Mouse (Mus musculus) embryonic facial prominence, embryonic 11.5 days (tissue): ENCODE measurements around the gene Gtpbp1. TPM values are rescaled to one million over a fixed set of nuclear protein-coding genes. Genes with fewer than 3 reads are reported as not detected.
"Not testable (repeated sequence)": the region's sequence is repeated elsewhere in the genome, so short reads cannot be mapped to it uniquely, and the experiment has no call there.

Experiments
- ATAC-seq: fragments of 200-750 bp; cut with Nextera tagmentation; replicated peaks from 2 replicates; pipeline ENCODE4 v1.8.0; 2017; ENCODE audit warnings: low read depth; ENCODE audit not compliant: insufficient number of reproducible peaks, low FRiP score, low TSS enrichment
- DNase-seq: peaks from one replicate; pipeline ENCODE4 v3.0.0-alpha.2; 2015; ENCODE audit warnings: low spot score
- H3K27ac ChIP-seq: fragments of 300-500 bp; sonication (generic); replicated peaks from 2 replicates; pipeline ENCODE4 v1.5.1; 2014; ENCODE audit warnings: mild to moderate bottlenecking, low read depth, low read length, control low read depth
- H3K27me3 ChIP-seq: fragments of 300-500 bp; sonication (generic); 2 replicates; pipeline ENCODE4 v1.6.1; 2014; ENCODE audit warnings: mild to moderate bottlenecking, low read length, moderate library complexity, mixed read lengths; ENCODE audit not compliant: control insufficient read depth, insufficient read depth
- H3K36me3 ChIP-seq: fragments of 300-500 bp; sonication (generic); replicated peaks from 2 replicates; pipeline ENCODE4 v1.6.1; 2014; ENCODE audit warnings: low read depth, mild to moderate bottlenecking, low read length, moderate library complexity, mixed read lengths; ENCODE audit not compliant: control insufficient read depth, insufficient read depth
- H3K4me1 ChIP-seq: fragments of 300-500 bp; sonication (generic); 2 replicates; pipeline ENCODE4 v1.6.1; 2014; ENCODE audit warnings: low read length, mixed read lengths; ENCODE audit not compliant: control insufficient read depth, insufficient read depth
- H3K4me2 ChIP-seq: fragments of 300-500 bp; sonication (generic); 2 replicates; pipeline ENCODE4 v1.6.1; 2014; ENCODE audit warnings: low read depth, mild to moderate bottlenecking, control low read depth, low read length, moderate library complexity
- H3K4me3 ChIP-seq: fragments of 300-500 bp; sonication (generic); 2 replicates; pipeline ENCODE4 v1.5.1; 2014; ENCODE audit warnings: low read depth, low read length, control low read depth
- H3K9ac ChIP-seq: fragments of 300-500 bp; sonication (generic); replicated peaks from 2 replicates; pipeline ENCODE4 v1.6.1; 2014; ENCODE audit warnings: mild to moderate bottlenecking, control low read depth, low read length
- H3K9me3 ChIP-seq: fragments of 300-500 bp; sonication (generic); replicated peaks from 2 replicates; pipeline ENCODE4 v1.6.1; 2016; ENCODE audit warnings: mild to moderate bottlenecking, low read length, inconsistent platforms, mixed read lengths; ENCODE audit not compliant: control insufficient read depth
- WGBS: fragments of 180-500 bp; shearing (Covaris S2); extraction: QIAGEN DNeasy Blood & Tissue Kit; methylation state at CpG from one replicate; pipeline ENCODE4 v1.1.7; 2014; 5-methylcytosine and 5-hydroxymethylcytosine counted together
- polyA plus RNA-seq: library from polyadenylated mRNA; unstranded; fragments of >200 nt; fragmentation: Nextera tagmentation; extraction: Ambion mirVana; gene quantifications from 2 replicates; pipeline ENCODE4 v1.2.1, GENCODE M21; 2014

Gtpbp1 gene
- polyA plus RNA-seq, 1 experiment from 2014 or later, result 29.2 TPM

DNA sequence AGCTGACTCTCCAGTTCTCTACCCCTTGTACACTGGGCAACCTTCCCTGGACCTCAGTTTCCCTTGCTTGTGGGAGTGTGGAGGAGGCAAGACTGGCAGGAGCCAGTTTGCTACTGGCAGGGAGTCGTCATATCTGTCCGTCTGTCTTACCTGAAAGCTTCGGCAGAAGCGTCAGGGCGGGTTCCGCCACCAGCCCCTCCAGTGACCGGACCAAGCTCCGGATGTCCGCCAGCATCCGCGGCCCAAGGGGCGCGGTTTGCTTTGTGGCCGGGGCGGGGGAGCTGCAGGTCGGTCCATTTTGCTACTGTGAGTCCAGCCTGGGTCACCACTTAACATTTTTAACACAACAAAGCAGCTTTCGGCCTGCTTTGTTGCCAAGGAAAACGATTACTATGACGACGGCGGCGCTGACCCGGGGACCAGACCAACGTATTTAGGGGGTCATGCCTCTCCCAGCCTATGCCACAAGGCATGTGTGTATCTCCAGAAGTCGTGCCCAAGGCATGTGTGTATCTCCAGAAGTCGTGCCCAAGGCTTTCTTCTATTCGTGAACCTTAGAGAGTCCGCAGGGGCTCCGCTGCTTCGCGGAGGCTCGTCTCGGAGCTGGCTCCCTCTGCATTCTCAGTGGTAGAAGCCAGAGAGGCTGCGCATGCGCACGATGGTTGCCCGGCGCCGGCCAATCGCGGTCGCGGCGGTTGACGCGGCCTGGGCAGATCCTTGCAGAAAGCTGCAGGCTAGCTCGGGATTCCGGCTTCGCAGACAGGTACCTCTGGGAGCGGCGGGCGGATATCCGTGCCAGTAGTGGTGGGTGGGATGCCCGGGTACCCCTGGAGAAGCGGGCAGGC is 31.9 kb upstream of the Gtpbp1 start, which contains the start of the genes Fam227a and Cby1:
TSS of gene Fam227a (minus strand) at position 426 of the 845 bp plus-strand sequence.
TSS of gene Cby1 (plus strand) at position 669 of the 845 bp plus-strand sequence.
- peak within 1 kb of the TSS; percentile 83 for H3K9ac ChIP-seq
- WGBS, result under 1% methylated on average over 53 of the region's 55 CpGs
- peak; percentile 78 for ATAC-seq

DNA sequence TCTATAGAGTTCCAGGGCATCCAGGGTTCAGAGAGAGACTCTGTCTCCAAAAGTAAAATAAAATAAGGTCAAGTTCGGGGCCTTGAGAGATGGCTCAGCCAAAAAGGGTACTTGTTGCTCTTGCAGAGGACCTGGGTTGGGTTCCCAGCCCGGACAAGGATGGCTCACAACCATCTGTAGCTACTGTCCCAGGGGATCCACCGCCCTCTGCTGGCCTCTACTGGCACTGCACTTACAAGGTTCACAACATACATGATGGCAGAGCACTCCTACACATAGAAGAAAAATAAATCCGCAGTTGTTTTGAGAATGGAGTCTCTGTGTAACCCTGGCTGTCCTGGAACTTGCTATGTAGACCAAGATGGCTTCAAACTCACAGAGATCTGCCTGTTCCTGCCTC is 28.8 kb upstream of the Gtpbp1 start:
- H3K4me3 ChIP-seq, result no peak overlapping the region
- H3K4me2 ChIP-seq, result no peak overlapping the region
- WGBS, result 71% methylated on average over 4 of the region's 4 CpGs
- no peak overlapping the region for H3K9ac ChIP-seq
- ATAC-seq (no peak), DNase-seq (peak; percentile 30)
- no peaks in the 10 kb centered on the region for H3K9me3 ChIP-seq
- H3K27ac ChIP-seq, result no peak overlapping the region
- H3K4me1 ChIP-seq, result no peaks in the 10 kb centered on the region
- no peaks in the 10 kb centered on the region for H3K27me3 ChIP-seq
- no peaks in the 10 kb centered on the region; the same call in 1 of the 2 replicates for H3K36me3 ChIP-seq

More for the DNA sequence above, 31.9 kb upstream of the Gtpbp1 start, which contains the start of the genes Fam227a and Cby1:
- peak within 1 kb of the TSS; percentile 89 for H3K27ac ChIP-seq
- no peaks in the 10 kb centered on the region for H3K4me1 ChIP-seq
- H3K36me3 ChIP-seq, result no peaks in the 10 kb centered on the region
- H3K27me3 ChIP-seq, result no peaks in the 10 kb centered on the region
- peak within 1 kb of the TSS; percentile 77 for H3K4me3 ChIP-seq
- H3K4me2 ChIP-seq, result peak within 1 kb of the TSS; percentile 83
- no peaks in the 10 kb centered on the region for H3K9me3 ChIP-seq
- peak; percentile 95 for DNase-seq

GRCm38 (mm10) chr15:79664666-79665065 is 26.0 kb upstream of the Gtpbp1 start:
- Histone ChIP-seq H3K36me3 (no peaks in the 10 kb centered on the region; the same call in 1 of the 2 replicates), H3K9ac (no peak overlapping the region), H3K4me1 (no peaks in the 10 kb centered on the region), H3K27me3 (no peaks in the 10 kb centered on the region), H3K9me3 (no peaks in the 10 kb centered on the region), H3K27ac (no peak overlapping the region), H3K4me3 (no peak overlapping the region), H3K4me2 (no peak overlapping the region)
- WGBS, result 89% methylated on average over 8 of the region's 8 CpGs
- no peak for ATAC-seq
- no peak for DNase-seq

DNA sequence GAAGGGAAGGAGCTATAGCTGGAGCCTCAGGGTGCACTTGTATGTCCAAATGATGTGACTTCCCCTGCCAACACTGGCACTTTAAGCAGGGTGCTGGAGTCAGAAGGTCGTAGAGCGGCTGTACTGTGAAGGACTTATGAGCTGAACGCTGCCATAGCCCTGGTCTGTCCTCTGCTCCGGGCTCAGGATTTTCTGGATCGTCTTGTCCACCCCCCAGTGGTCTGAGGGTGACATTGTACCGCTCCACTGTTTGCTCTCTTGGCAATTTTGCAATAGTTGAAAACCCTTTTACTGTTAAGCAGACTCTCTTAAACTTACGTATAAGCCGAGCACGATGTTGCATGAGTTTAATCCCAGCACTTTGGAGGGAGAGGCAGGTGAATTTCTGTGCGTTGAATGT is 21.4 kb upstream of the Gtpbp1 start:
- Histone ChIP-seq H3K9ac (no peak overlapping the region), H3K27ac (no peak overlapping the region), H3K27me3 (no peaks in the 10 kb centered on the region), H3K4me2 (no peak overlapping the region), H3K36me3 (peaks cover 1% of the 10 kb centered on the region), H3K4me3 (no peak overlapping the region), H3K9me3 (no peaks in the 10 kb centered on the region), H3K4me1 (no peaks in the 10 kb centered on the region; the same call in 1 of the 2 replicates)
- no peak for ATAC-seq
- 73% methylated on average over 10 of the region's 10 CpGs for WGBS
- no peak for DNase-seq

DNA sequence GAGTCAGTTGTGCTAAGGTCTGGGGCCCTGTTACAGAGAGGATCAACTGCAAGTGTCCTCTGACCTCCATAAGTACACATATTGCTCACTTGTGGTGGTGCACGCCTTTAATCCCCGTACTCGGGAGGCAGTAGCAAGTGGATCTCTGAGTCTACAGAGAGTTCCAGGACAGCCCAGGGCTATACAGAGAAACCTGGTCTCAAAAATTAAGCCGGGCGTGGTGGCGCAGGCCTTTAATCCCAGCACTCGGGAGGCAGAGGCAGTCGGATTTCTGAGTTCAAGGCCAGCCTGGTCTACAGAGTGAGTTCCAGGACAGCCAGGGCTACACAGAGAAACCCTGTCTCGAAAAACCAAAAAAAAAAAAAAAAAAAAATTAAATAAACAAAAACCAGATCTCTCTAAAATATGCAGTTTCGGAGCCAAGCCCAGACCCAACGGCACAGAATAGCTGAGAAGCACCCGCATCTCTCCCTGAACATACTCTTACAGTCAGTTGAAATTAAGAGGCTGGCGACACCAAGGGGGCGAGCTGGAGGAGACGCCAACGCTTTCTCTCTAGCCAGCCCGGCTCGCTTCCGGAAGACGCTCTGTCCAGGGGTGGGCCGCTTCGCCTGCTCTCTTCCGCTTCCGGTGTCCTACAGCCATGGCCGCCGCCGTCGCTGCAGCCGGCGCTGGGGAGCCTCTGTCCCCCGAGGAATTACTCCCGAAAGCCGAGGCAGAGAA is 20.2 kb upstream of the Gtpbp1 start, which contains the start of gene Tomm22:
TSS of gene Tomm22 (plus strand) at position 613 of the 723 bp plus-strand sequence.
- ATAC-seq (peak; percentile 96), DNase-seq (peak; percentile 95)
- Histone ChIP-seq H3K27me3 (no peaks in the 10 kb centered on the region), H3K36me3 (peaks cover 3% of the 10 kb centered on the region), H3K4me1 (no peaks in the 10 kb centered on the region; the same call in 1 of the 2 replicates), H3K9ac (peak within 1 kb of the TSS; percentile 87), H3K4me3 (peak within 1 kb of the TSS; percentile 89), H3K9me3 (no peaks in the 10 kb centered on the region), H3K27ac (no peak within 1 kb of the TSS), H3K4me2 (peak within 1 kb of the TSS; percentile 70)
- WGBS, result 18% methylated on average over 33 of the region's 33 CpGs

GRCm38 (mm10) chr15:79670972-79671299 is 19.7 kb upstream of the Gtpbp1 start:
- no peaks in the 10 kb centered on the region; the same call in 1 of the 2 replicates for H3K4me1 ChIP-seq
- H3K4me3 ChIP-seq, result peak overlapping the region; percentile 89
- H3K9ac ChIP-seq, result peak overlapping the region; percentile 87
- DNase-seq (no peak), ATAC-seq (peak; percentile 12; the same call in 1 of the 2 replicates)
- peak overlapping the region; percentile 70 for H3K4me2 ChIP-seq
- H3K36me3 ChIP-seq, result peaks cover 3% of the 10 kb centered on the region
- H3K9me3 ChIP-seq, result no peaks in the 10 kb centered on the region
- no peaks in the 10 kb centered on the region for H3K27me3 ChIP-seq
- WGBS, result 0% methylated on average over 31 of the region's 37 CpGs
- H3K27ac ChIP-seq, result no peak overlapping the region

DNA sequence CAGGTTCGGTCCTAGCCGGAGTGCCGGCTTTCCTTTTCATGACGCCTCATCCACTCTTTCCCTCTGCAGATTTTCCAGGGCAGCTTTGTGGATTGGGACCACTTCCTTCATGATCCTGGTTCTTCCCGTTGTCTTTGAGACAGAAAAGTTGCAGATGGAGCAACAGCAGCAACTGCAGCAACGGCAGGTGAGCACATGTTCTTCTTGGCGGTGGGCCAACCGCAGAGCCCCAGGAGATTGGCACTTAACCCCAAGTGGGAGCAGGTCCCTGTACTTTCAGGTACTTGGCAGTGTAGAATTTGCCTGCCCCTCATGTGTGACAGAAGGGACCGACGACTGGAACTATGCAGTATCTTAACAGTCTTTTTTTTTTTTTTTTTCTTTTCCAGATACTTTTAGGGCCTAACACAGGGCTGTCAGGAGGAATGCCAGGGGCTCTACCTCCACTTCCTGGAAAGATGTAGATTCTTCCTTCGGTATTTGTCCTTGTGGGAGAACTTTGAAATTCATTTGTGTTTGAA is 18.8 kb upstream of the Gtpbp1 start:
- not testable (repeated sequence) for H3K9ac ChIP-seq, H3K4me1 ChIP-seq, H3K36me3 ChIP-seq, H3K27me3 ChIP-seq, H3K27ac ChIP-seq, ATAC-seq, H3K9me3 ChIP-seq, DNase-seq
- 84% methylated on average over 11 of the region's 11 CpGs for WGBS
- peak overlapping the region; percentile 89 for H3K4me3 ChIP-seq
- peak overlapping the region; percentile 70 for H3K4me2 ChIP-seq
